Mouse (Mus musculus) forebrain, embryonic 15.5 days (tissue): ENCODE data around the gene Zfp791. TPM values are rescaled to one million over a fixed set of nuclear protein-coding genes. Genes with fewer than 3 reads are reported as not detected.
"Not testable (repeated sequence)": the region's sequence is repeated elsewhere in the genome, so short reads cannot be mapped to it uniquely, and the experiment has no call there.

Source experiments
- ATAC-seq: fragments of 200-750 bp; cut with Nextera tagmentation; replicated peaks from 2 replicates; pipeline ENCODE4 v1.8.0; 2017; ENCODE audit warnings: mild to moderate bottlenecking, moderate TSS enrichment, moderate library complexity
- H3K27ac ChIP-seq: fragments of 300-500 bp; sonication (generic); replicated peaks from 2 replicates; pipeline ENCODE4 v1.5.1; 2015; ENCODE audit warnings: mild to moderate bottlenecking, inconsistent platforms
- H3K27me3 ChIP-seq: fragments of 300-500 bp; sonication (generic); 2 replicates; pipeline ENCODE4 v1.6.1; 2015; ENCODE audit warnings: inconsistent platforms
- H3K36me3 ChIP-seq: fragments of 300-500 bp; sonication (generic); 2 replicates; pipeline ENCODE4 v1.6.1; 2015; ENCODE audit warnings: mild to moderate bottlenecking, inconsistent platforms
- H3K4me1 ChIP-seq: fragments of 300-500 bp; sonication (generic); 2 replicates; pipeline ENCODE4 v1.6.1; 2015; ENCODE audit warnings: inconsistent platforms
- H3K4me2 ChIP-seq: fragments of 300-500 bp; sonication (generic); replicated peaks from 2 replicates; pipeline ENCODE4 v1.6.1; 2015; ENCODE audit warnings: mild to moderate bottlenecking, inconsistent platforms
- H3K4me3 ChIP-seq: fragments of 300-500 bp; sonication (generic); 2 replicates; pipeline ENCODE4 v1.5.1; 2015; ENCODE audit warnings: mild to moderate bottlenecking, inconsistent platforms
- H3K9ac ChIP-seq: fragments of 300-500 bp; sonication (generic); replicated peaks from 2 replicates; pipeline ENCODE4 v1.6.1; 2015; ENCODE audit warnings: mild to moderate bottlenecking, inconsistent platforms
- H3K9me3 ChIP-seq: fragments of 300-500 bp; sonication (generic); 2 replicates; pipeline ENCODE4 v1.6.1; 2016; ENCODE audit warnings: inconsistent platforms
- WGBS: fragments of 180-500 bp; shearing (Covaris S2); methylation state at CpG from one replicate; pipeline ENCODE4 v1.1.7; 2015; ENCODE audit warnings: mixed read lengths; 5-methylcytosine and 5-hydroxymethylcytosine counted together
- polyA plus RNA-seq: library from polyadenylated mRNA; unstranded; fragments of >200 nt; fragmentation: Nextera tagmentation; extraction: Ambion mirVana; gene quantifications from 2 replicates; pipeline ENCODE4 v1.2.1, GENCODE M21; 2015

Zfp791 gene
- polyA plus RNA-seq, 1 experiment from 2014 or later = 3.8 TPM

- Histone ChIP-seq H3K4me1 (no peaks in the 10 kb centered on the region), H3K36me3 (peaks cover 31% of the 10 kb centered on the region), H3K9me3 (no peaks in the 10 kb centered on the region), H3K27ac (no peak overlapping the region), H3K4me2 (no peak overlapping the region), H3K4me3 (no peak overlapping the region), H3K27me3 (no peaks in the 10 kb centered on the region), H3K9ac (no peak overlapping the region)
- 86% methylated on average over 4 of the region's 4 CpGs for WGBS
- no peak for ATAC-seq
Observed at GRCm38 (mm10) chr8:85100076-85100665, 22.7 kb downstream of the Zfp791 start.

- no peak overlapping the region for H3K4me2 ChIP-seq
- 92% methylated on average over 4 of the region's 4 CpGs for WGBS
- no peak overlapping the region for H3K9ac ChIP-seq
- ATAC-seq = no peak
- no peak overlapping the region for H3K27ac ChIP-seq
- peaks cover 37% of the 10 kb centered on the region for H3K36me3 ChIP-seq
- H3K27me3 ChIP-seq = no peaks in the 10 kb centered on the region
- H3K4me1 ChIP-seq = no peaks in the 10 kb centered on the region
- no peaks in the 10 kb centered on the region for H3K9me3 ChIP-seq
- no peak overlapping the region for H3K4me3 ChIP-seq
Observed at GRCm38 (mm10) chr8:85096850-85097249, 26.0 kb downstream of the Zfp791 start.

GRCm38 (mm10) chr8:85096196-85096595 lies 26.7 kb downstream of the Zfp791 start:
- 94% methylated on average over 16 of the region's 16 CpGs for WGBS
- no peaks in the 10 kb centered on the region for H3K9me3 ChIP-seq
- H3K4me2 ChIP-seq = no peak overlapping the region
- H3K27me3 ChIP-seq = no peaks in the 10 kb centered on the region
- no peak for ATAC-seq
- no peak overlapping the region for H3K27ac ChIP-seq
- peaks cover 37% of the 10 kb centered on the region for H3K36me3 ChIP-seq
- H3K4me1 ChIP-seq = no peaks in the 10 kb centered on the region
- H3K4me3 ChIP-seq = no peak overlapping the region
- H3K9ac ChIP-seq = no peak overlapping the region

- Histone ChIP-seq H3K9ac (no peak overlapping the region), H3K4me2 (no peak overlapping the region), H3K9me3 (no peaks in the 10 kb centered on the region), H3K27me3 (no peaks in the 10 kb centered on the region), H3K36me3 (peaks cover 37% of the 10 kb centered on the region), H3K27ac (no peak overlapping the region), H3K4me3 (no peak overlapping the region), H3K4me1 (no peaks in the 10 kb centered on the region)
- ATAC-seq = no peak
- WGBS = 95% methylated on average over 7 of the region's 7 CpGs
Observed at GRCm38 (mm10) chr8:85095566-85095965, 27.3 kb downstream of the Zfp791 start.

- no peak overlapping the region for H3K4me2 ChIP-seq
- H3K27me3 ChIP-seq = no peaks in the 10 kb centered on the region
- peaks cover 37% of the 10 kb centered on the region for H3K36me3 ChIP-seq
- no peak overlapping the region for H3K27ac ChIP-seq
- H3K9ac ChIP-seq = no peak overlapping the region
- H3K4me1 ChIP-seq = no peaks in the 10 kb centered on the region
- WGBS = 93% methylated on average over 13 of the region's 13 CpGs
- ATAC-seq = no peak
- no peaks in the 10 kb centered on the region for H3K9me3 ChIP-seq
- no peak overlapping the region for H3K4me3 ChIP-seq
Observed at GRCm38 (mm10) chr8:85095051-85095450, 27.8 kb downstream of the Zfp791 start.

GRCm38 (mm10) chr8:85091526-85092090 lies 31.3 kb downstream of the Zfp791 start:
- Histone ChIP-seq H3K4me2 (no peak overlapping the region), H3K27me3 (no peaks in the 10 kb centered on the region), H3K27ac (no peak overlapping the region), H3K36me3 (peaks cover 19% of the 10 kb centered on the region), H3K9ac (no peak overlapping the region), H3K4me1 (no peaks in the 10 kb centered on the region), H3K9me3 (no peaks in the 10 kb centered on the region), H3K4me3 (no peak overlapping the region)
- no peak; the same call in 1 of the 2 replicates for ATAC-seq
- WGBS = 34% methylated on average over 21 of the region's 21 CpGs

- no peak overlapping the region for H3K9ac ChIP-seq
- no peak overlapping the region for H3K27ac ChIP-seq
- peaks cover 18% of the 10 kb centered on the region for H3K36me3 ChIP-seq
- H3K9me3 ChIP-seq = no peaks in the 10 kb centered on the region
- 93% methylated on average over 11 of the region's 11 CpGs for WGBS
- no peak for ATAC-seq
- H3K4me1 ChIP-seq = no peaks in the 10 kb centered on the region
- no peak overlapping the region for H3K4me2 ChIP-seq
- H3K27me3 ChIP-seq = no peaks in the 10 kb centered on the region
- no peak overlapping the region for H3K4me3 ChIP-seq
Observed at GRCm38 (mm10) chr8:85090856-85091255, 32.0 kb downstream of the Zfp791 start.

GRCm38 (mm10) chr8:85088771-85089170 lies 34.1 kb downstream of the Zfp791 start:
- ATAC-seq = no peak
- Histone ChIP-seq H3K27ac (no peak overlapping the region), H3K27me3 (no peaks in the 10 kb centered on the region), H3K9me3 (no peaks in the 10 kb centered on the region), H3K36me3 (peaks cover 10% of the 10 kb centered on the region), H3K4me3 (no peak overlapping the region), H3K4me1 (peaks cover 6% of the 10 kb centered on the region), H3K9ac (no peak overlapping the region), H3K4me2 (no peak overlapping the region)
- 72% methylated on average over 2 of the region's 2 CpGs for WGBS

GRCm38 (mm10) chr8:85086238-85086637 lies 36.7 kb downstream of the Zfp791 start:
- H3K36me3 ChIP-seq = peaks cover 10% of the 10 kb centered on the region
- no peaks in the 10 kb centered on the region for H3K27me3 ChIP-seq
- WGBS = 75% methylated on average over 3 of the region's 3 CpGs
- peaks cover 26% of the 10 kb centered on the region for H3K4me1 ChIP-seq
- H3K9me3 ChIP-seq = no peaks in the 10 kb centered on the region
- ATAC-seq = no peak
- no peak overlapping the region for H3K4me2 ChIP-seq
- H3K4me3 ChIP-seq = no peak overlapping the region
- no peak overlapping the region for H3K27ac ChIP-seq
- no peak overlapping the region for H3K9ac ChIP-seq

- Histone ChIP-seq H3K4me2 (no peak overlapping the region), H3K27me3 (no peaks in the 10 kb centered on the region), H3K4me1 (peaks cover 33% of the 10 kb centered on the region), H3K9ac (no peak overlapping the region), H3K27ac (no peak overlapping the region), H3K9me3 (no peaks in the 10 kb centered on the region), H3K4me3 (no peak overlapping the region), H3K36me3 (peaks cover 10% of the 10 kb centered on the region)
- no peak for ATAC-seq
- WGBS = 86% methylated on average over 8 of the region's 8 CpGs
Observed at GRCm38 (mm10) chr8:85084633-85085032, 38.3 kb downstream of the Zfp791 start.

- H3K4me3 ChIP-seq = peak within 1 kb of the TSS; percentile 67
- peaks cover 17% of the 10 kb centered on the region for H3K36me3 ChIP-seq
- no peaks in the 10 kb centered on the region for H3K9me3 ChIP-seq
- peak within 1 kb of the TSS; percentile 74 for H3K9ac ChIP-seq
- no peaks in the 10 kb centered on the region for H3K27me3 ChIP-seq
- WGBS = under 1% methylated on average over 30 of the region's 30 CpGs
- H3K4me1 ChIP-seq = peaks cover 37% of the 10 kb centered on the region
- peak; percentile 87 for ATAC-seq
- no peak within 1 kb of the TSS for H3K27ac ChIP-seq
- H3K4me2 ChIP-seq = peak within 1 kb of the TSS; percentile 89
Observed at GRCm38 (mm10) chr8:85083108-85083813, 39.6 kb downstream of the Zfp791 start, which contains the start of gene Man2b1. Gene Man2b1, plus strand, starts transcription at chr8:85083270.

GRCm38 (mm10) chr8:85082169-85082568 lies 40.7 kb downstream of the Zfp791 start:
- H3K27me3 ChIP-seq, ATAC-seq, H3K9me3 ChIP-seq, H3K9ac ChIP-seq, H3K4me3 ChIP-seq, H3K27ac ChIP-seq: not testable (repeated sequence)
- Histone ChIP-seq H3K36me3 (peaks cover 17% of the 10 kb centered on the region), H3K4me2 (0 out of 2 replicates have a peak overlapping the region, but pooled peaks have one; percentile 96), H3K4me1 (peaks cover 37% of the 10 kb centered on the region)
- WGBS = 97% methylated on average over 4 of the region's 4 CpGs
